Mouse (Mus musculus) forebrain, embryonic 10.5 days (tissue): ENCODE data around the gene Vmn2r124. TPM values are rescaled to one million over a fixed set of nuclear protein-coding genes. Genes with fewer than 3 reads are reported as not detected.
"Not testable (repeated sequence)": the region's sequence is repeated elsewhere in the genome, so short reads cannot be mapped to it uniquely, and the experiment has no call there.

Experiments used
- DNase-seq: peaks from one replicate; pipeline ENCODE4 v3.0.0-alpha.2; 2017; ENCODE audit warnings: low spot score; ENCODE audit errors: extremely low spot score
- H3K27ac ChIP-seq: fragments of 300-500 bp; sonication (generic); 2 replicates; pipeline ENCODE4 v1.5.1; 2016; ENCODE audit warnings: mild to moderate bottlenecking
- H3K27me3 ChIP-seq: fragments of 300-500 bp; sonication (generic); 2 replicates; pipeline ENCODE4 v1.6.1; 2016; ENCODE audit warnings: mild to moderate bottlenecking; ENCODE audit not compliant: poor library complexity, severe bottlenecking
- H3K36me3 ChIP-seq: fragments of 300-500 bp; sonication (generic); replicated peaks from 2 replicates; pipeline ENCODE4 v1.6.1; 2016; ENCODE audit warnings: mild to moderate bottlenecking, moderate library complexity
- H3K4me1 ChIP-seq: fragments of 300-500 bp; sonication (generic); 2 replicates; pipeline ENCODE4 v1.6.1; 2016
- H3K4me3 ChIP-seq: fragments of 300-500 bp; sonication (generic); 2 replicates; pipeline ENCODE4 v1.5.1; 2016; ENCODE audit warnings: mild to moderate bottlenecking, moderate library complexity
- H3K9me3 ChIP-seq: fragments of 300-500 bp; sonication (generic); 2 replicates; pipeline ENCODE4 v1.6.1; 2016; ENCODE audit warnings: mild to moderate bottlenecking, moderate library complexity
- WGBS: fragments of 180-500 bp; shearing (Covaris S2); methylation state at CpG from one replicate; pipeline ENCODE4 v1.1.7; 2016; 5-methylcytosine and 5-hydroxymethylcytosine counted together
- polyA plus RNA-seq: library from polyadenylated mRNA; unstranded; fragments of >200 nt; fragmentation: Nextera tagmentation; extraction: Ambion mirVana; gene quantifications from 2 replicates; pipeline ENCODE4 v1.2.1, GENCODE M21; 2016

Vmn2r124 gene
- polyA plus RNA-seq = not detected in 2 replicates

DNA sequence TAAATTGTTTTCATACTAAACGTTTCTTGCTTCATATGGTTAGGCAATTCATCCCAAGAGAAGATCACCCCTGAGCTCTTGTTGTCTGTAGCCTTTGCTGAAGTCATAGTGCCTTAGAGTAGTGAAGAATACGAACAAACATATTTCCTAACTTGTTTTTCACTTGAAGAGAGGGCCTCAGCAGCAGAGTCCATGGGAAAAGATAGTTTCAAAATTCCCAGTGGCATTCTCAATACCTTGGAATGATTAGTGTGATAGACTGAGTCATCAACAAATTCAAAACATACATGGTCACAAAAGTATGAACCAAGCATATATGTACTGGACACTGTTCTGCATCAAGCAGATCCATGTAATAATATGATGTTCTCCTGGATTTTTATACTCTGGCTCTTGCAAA lies at the start of gene Vmn2r124:
TSS of gene Vmn2r124 (plus strand) at position 301 of the 400 bp plus-strand sequence.
- Histone ChIP-seq H3K36me3 (no peaks in the 10 kb centered on the region), H3K27ac (no peak within 1 kb of the TSS), H3K27me3 (no peaks in the 10 kb centered on the region), H3K9me3 (no peaks in the 10 kb centered on the region), H3K4me1 (no peaks in the 10 kb centered on the region), H3K4me3 (no peak within 1 kb of the TSS)
- WGBS = 59% methylated on average over 2 of the region's 2 CpGs
- no peak for DNase-seq

GRCm38 (mm10) chr17:18004752-18005151 lies 44.5 kb upstream of the Vmn2r124 start:
- Histone ChIP-seq H3K4me1 (no peaks in the 10 kb centered on the region), H3K27me3 (no peaks in the 10 kb centered on the region), H3K4me3 (no peak overlapping the region), H3K27ac (no peak overlapping the region), H3K36me3 (no peaks in the 10 kb centered on the region), H3K9me3 (peaks cover 8% of the 10 kb centered on the region; the same call in 1 of the 2 replicates)
- no peak for DNase-seq
- 96% methylated on average over 1 of the region's 1 CpGs for WGBS

DNA sequence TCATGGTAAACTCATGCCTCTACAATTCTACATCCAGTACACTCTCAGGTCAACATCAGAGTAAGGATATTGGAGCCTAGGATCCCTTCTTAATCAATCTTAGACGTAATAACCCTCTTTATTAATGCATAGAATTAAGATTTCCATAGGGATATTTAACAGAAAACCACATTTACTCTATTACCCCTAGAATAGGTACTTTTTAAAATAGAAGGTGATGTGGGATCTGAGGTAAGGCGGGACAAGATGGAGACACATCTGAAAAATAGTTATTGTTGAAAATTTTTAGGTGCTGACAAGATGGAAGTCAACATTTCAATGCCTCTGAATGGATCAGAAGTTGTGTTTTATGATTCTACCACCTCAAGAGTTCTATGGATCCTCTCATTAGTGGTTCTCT lies 27.8 kb upstream of the Vmn2r124 start, which contains the start of gene Fpr-rs4:
TSS of gene Fpr-rs4 (plus strand) at position 301 of the 400 bp plus-strand sequence.
- no peak for DNase-seq
- Histone ChIP-seq H3K27ac (no peak within 1 kb of the TSS), H3K36me3 (no peaks in the 10 kb centered on the region), H3K4me1 (no peaks in the 10 kb centered on the region), H3K9me3 (no peaks in the 10 kb centered on the region; the same call in 1 of the 2 replicates), H3K4me3 (no peak within 1 kb of the TSS), H3K27me3 (no peaks in the 10 kb centered on the region)
- WGBS = 69% methylated on average over 2 of the region's 2 CpGs

DNA sequence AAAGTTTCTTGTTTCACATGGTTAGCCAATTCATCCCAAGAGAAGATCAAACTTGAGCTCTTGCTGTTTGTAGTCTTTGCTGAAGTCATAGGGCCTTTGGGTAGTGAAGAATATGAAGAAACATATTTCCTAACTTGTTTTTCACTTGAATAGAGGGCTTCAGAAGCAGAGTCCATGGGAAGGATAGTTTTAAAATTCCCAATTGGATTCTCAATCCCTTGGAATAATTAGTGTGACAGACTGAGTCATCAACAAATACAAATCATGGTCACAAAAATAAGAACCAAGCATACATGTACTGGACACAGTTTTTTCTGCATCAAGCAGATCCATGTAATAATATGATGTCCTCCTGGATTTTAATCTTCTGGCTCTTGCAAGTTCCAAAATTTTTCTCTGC lies 35.5 kb downstream of the Vmn2r124 start, which contains the start of gene Vmn2r91:
TSS of gene Vmn2r91 (plus strand) at position 301 of the 400 bp plus-strand sequence.
- not testable (repeated sequence) for H3K36me3 ChIP-seq, H3K4me3 ChIP-seq, DNase-seq, H3K27me3 ChIP-seq, H3K27ac ChIP-seq, H3K4me1 ChIP-seq, H3K9me3 ChIP-seq

GRCm38 (mm10) chr17:18095626-18096025 lies 46.4 kb downstream of the Vmn2r124 start:
- not testable (repeated sequence) for H3K4me3 ChIP-seq, H3K27me3 ChIP-seq
- WGBS = 71% methylated on average over 1 of the region's 1 CpGs

DNA sequence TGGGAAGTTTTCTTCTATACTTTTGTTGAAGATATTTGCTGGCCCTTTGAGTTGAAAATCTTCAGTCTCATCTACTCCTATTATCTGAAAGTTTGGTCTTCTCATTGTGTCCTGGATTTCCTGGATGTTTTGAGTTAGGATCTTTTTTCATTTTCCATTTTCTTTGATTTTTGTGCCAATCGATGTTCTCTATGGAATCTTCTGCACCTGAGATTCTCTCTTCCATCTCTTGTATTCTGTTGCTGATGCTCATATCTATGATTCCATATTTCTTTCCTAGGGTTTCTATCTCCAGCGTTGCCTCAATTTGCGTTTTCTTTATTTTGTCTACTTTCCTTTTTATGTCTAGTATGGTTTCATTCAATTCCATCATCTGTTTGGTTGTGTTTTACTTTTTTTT lies 53.0 kb downstream of the Vmn2r124 start:
- H3K9me3 ChIP-seq = peaks cover 22% of the 10 kb centered on the region
- H3K27ac ChIP-seq, H3K27me3 ChIP-seq, H3K4me1 ChIP-seq, DNase-seq, H3K36me3 ChIP-seq, H3K4me3 ChIP-seq: not testable (repeated sequence)
- WGBS = 91% methylated on average over 3 of the region's 3 CpGs

More at GRCm38 (mm10) chr17:18095626-18096025, 46.4 kb downstream of the Vmn2r124 start:
- not testable (repeated sequence) for H3K4me1 ChIP-seq, H3K27ac ChIP-seq, H3K36me3 ChIP-seq, DNase-seq
- peaks cover 12% of the 10 kb centered on the region; the same call in 1 of the 2 replicates for H3K9me3 ChIP-seq

Other genes with a start within 250 kb of the Vmn2r124 start
- 51.0 and 53.7 TPM in 2 replicates for gene Spaca6, start 222.3 kb upstream of the Vmn2r124 start, polyA plus RNA-seq
- gene Has1, start 194.2 kb upstream of the Vmn2r124 start, polyA plus RNA-seq = 1.00 and 1.4 TPM in 2 replicates
- gene Fpr1, start 165.5 kb upstream of the Vmn2r124 start, polyA plus RNA-seq = not detected in 2 replicates
- gene Fpr2, start 161.6 kb upstream of the Vmn2r124 start, polyA plus RNA-seq = not detected in 2 replicates
- not detected in 2 replicates for gene Fpr3, start 161.6 kb upstream of the Vmn2r124 start, polyA plus RNA-seq
- not detected in 2 replicates for gene Fpr-rs4, start 27.7 kb upstream of the Vmn2r124 start, polyA plus RNA-seq
- not detected in 2 replicates for gene Vmn2r91, start 35.6 kb downstream of the Vmn2r124 start, polyA plus RNA-seq
- not detected in 2 replicates for gene Vmn2r92, start 102.5 kb downstream of the Vmn2r124 start, polyA plus RNA-seq
- not detected in 2 replicates for gene Vmn2r94, start 228.3 kb downstream of the Vmn2r124 start, polyA plus RNA-seq
- not detected in 2 replicates for gene Vmn2r93, start 248.7 kb downstream of the Vmn2r124 start, polyA plus RNA-seq